Mouse (Mus musculus) intestine, embryonic 15.5 days (tissue): ENCODE results near the gene Tmem136. TPM values are rescaled to one million over a fixed set of nuclear protein-coding genes. Genes with fewer than 3 reads are reported as not detected.

ENCODE experiments used
- ATAC-seq: fragments of 200-750 bp; cut with Nextera tagmentation; 2 replicates; pipeline ENCODE4 v1.8.0; 2017; ENCODE audit warnings: moderate TSS enrichment, moderate library complexity
- H3K27ac ChIP-seq: fragments of 300-500 bp; sonication (generic); 2 replicates; pipeline ENCODE4 v1.5.1; 2015; ENCODE audit warnings: mild to moderate bottlenecking, inconsistent platforms
- H3K27me3 ChIP-seq: fragments of 300-500 bp; sonication (generic); replicated peaks from 2 replicates; pipeline ENCODE4 v1.6.1; 2015; ENCODE audit warnings: inconsistent platforms
- H3K36me3 ChIP-seq: fragments of 300-500 bp; sonication (generic); 2 replicates; pipeline ENCODE4 v1.6.1; 2015; ENCODE audit warnings: inconsistent platforms
- H3K4me1 ChIP-seq: fragments of 300-500 bp; sonication (generic); replicated peaks from 2 replicates; pipeline ENCODE4 v1.6.1; 2015; ENCODE audit warnings: inconsistent platforms
- H3K4me2 ChIP-seq: fragments of 300-500 bp; sonication (generic); replicated peaks from 2 replicates; pipeline ENCODE4 v1.6.1; 2015; ENCODE audit warnings: mild to moderate bottlenecking, inconsistent platforms
- H3K4me3 ChIP-seq: fragments of 300-500 bp; sonication (generic); replicated peaks from 2 replicates; pipeline ENCODE4 v1.5.1; 2015; ENCODE audit warnings: inconsistent platforms
- H3K9ac ChIP-seq: fragments of 300-500 bp; sonication (generic); 2 replicates; pipeline ENCODE4 v1.6.1; 2015; ENCODE audit warnings: inconsistent platforms
- H3K9me3 ChIP-seq: fragments of 300-500 bp; sonication (generic); 2 replicates; pipeline ENCODE4 v1.6.1; 2016; ENCODE audit warnings: inconsistent platforms
- WGBS: fragments of 180-500 bp; shearing (Covaris S2); methylation state at CpG from one replicate; pipeline ENCODE4 v1.1.7; 2015; 5-methylcytosine and 5-hydroxymethylcytosine counted together
- polyA plus RNA-seq: library from polyadenylated mRNA; unstranded; fragments of >200 nt; fragmentation: Nextera tagmentation; extraction: Ambion mirVana; gene quantifications from 2 replicates; pipeline ENCODE4 v1.2.1, GENCODE M21; 2015

Gene Tmem136
- 3.2 and 4.4 TPM in 2 replicates for polyA plus RNA-seq

GRCm38 (mm10) chr9:43116134-43116996 is at the start of gene Tmem136:
Gene Tmem136 (minus strand): TSS chr9:43116570.
- H3K9me3 ChIP-seq: no peaks in the 10 kb centered on the region
- no peak within 1 kb of the TSS for H3K27ac ChIP-seq

GRCm38 (mm10) chr9:43155960-43156359 is 39.6 kb upstream of the Tmem136 start:
- whole genome bisulfite sequencing: 78% methylated on average over 6 of the region's 6 CpGs
- H3K4me1 ChIP-seq: no peaks in the 10 kb centered on the region
- H3K4me2 ChIP-seq: no peak overlapping the region
- no peaks in the 10 kb centered on the region for H3K36me3 ChIP-seq
- no peak overlapping the region for H3K27ac ChIP-seq
- H3K4me3 ChIP-seq: no peak overlapping the region
- H3K9ac ChIP-seq: no peak overlapping the region
- ATAC-seq: no peak
- no peaks in the 10 kb centered on the region for H3K9me3 ChIP-seq
- no peaks in the 10 kb centered on the region for H3K27me3 ChIP-seq

More at GRCm38 (mm10) chr9:43116134-43116996, at the start of gene Tmem136:
- peak; percentile 85 for ATAC-seq
- Histone ChIP-seq H3K4me3 (peak within 1 kb of the TSS; percentile 60), H3K36me3 (no peaks in the 10 kb centered on the region), H3K9ac (peak within 1 kb of the TSS; percentile 71), H3K4me2 (peak within 1 kb of the TSS; percentile 91), H3K27me3 (no peaks in the 10 kb centered on the region), H3K4me1 (peaks cover 10% of the 10 kb centered on the region)
- WGBS: 4% methylated on average over 55 of the region's 55 CpGs

GRCm38 (mm10) chr9:43151779-43152178 is 35.4 kb upstream of the Tmem136 start:
- H3K4me3 ChIP-seq: no peak overlapping the region
- no peak overlapping the region for H3K9ac ChIP-seq
- H3K4me2 ChIP-seq: no peak overlapping the region
- no peaks in the 10 kb centered on the region for H3K27me3 ChIP-seq
- WGBS: 77% methylated on average over 6 of the region's 6 CpGs
- no peak overlapping the region for H3K27ac ChIP-seq
- H3K4me1 ChIP-seq: peaks cover 10% of the 10 kb centered on the region; the same call in 1 of the 2 replicates
- H3K36me3 ChIP-seq: no peaks in the 10 kb centered on the region
- ATAC-seq: no peak
- H3K9me3 ChIP-seq: no peaks in the 10 kb centered on the region

GRCm38 (mm10) chr9:43150957-43151356 is 34.6 kb upstream of the Tmem136 start:
- no peaks in the 10 kb centered on the region for H3K27me3 ChIP-seq
- WGBS: 52% methylated on average over 9 of the region's 9 CpGs
- H3K4me3 ChIP-seq: no peak overlapping the region
- peaks cover 10% of the 10 kb centered on the region; the same call in 1 of the 2 replicates for H3K4me1 ChIP-seq
- no peak overlapping the region for H3K9ac ChIP-seq
- peak; percentile 1; the same call in 1 of the 2 replicates for ATAC-seq
- no peak overlapping the region for H3K4me2 ChIP-seq
- H3K9me3 ChIP-seq: no peaks in the 10 kb centered on the region
- H3K27ac ChIP-seq: no peak overlapping the region
- H3K36me3 ChIP-seq: no peaks in the 10 kb centered on the region

GRCm38 (mm10) chr9:43150075-43150474 is 33.7 kb upstream of the Tmem136 start:
- H3K27me3 ChIP-seq: no peaks in the 10 kb centered on the region
- 26% methylated on average over 10 of the region's 10 CpGs for WGBS
- H3K27ac ChIP-seq: no peak overlapping the region
- no peaks in the 10 kb centered on the region for H3K9me3 ChIP-seq
- H3K4me1 ChIP-seq: peaks cover 10% of the 10 kb centered on the region; the same call in 1 of the 2 replicates
- no peak overlapping the region for H3K9ac ChIP-seq
- no peaks in the 10 kb centered on the region for H3K36me3 ChIP-seq
- H3K4me3 ChIP-seq: no peak overlapping the region
- peak; percentile 94 for ATAC-seq
- peak overlapping the region; percentile 33 for H3K4me2 ChIP-seq

- H3K9me3 ChIP-seq: no peaks in the 10 kb centered on the region
- no peak for ATAC-seq
- H3K36me3 ChIP-seq: no peaks in the 10 kb centered on the region
- H3K4me2 ChIP-seq: no peak overlapping the region
- no peaks in the 10 kb centered on the region for H3K27me3 ChIP-seq
- H3K27ac ChIP-seq: no peak overlapping the region
- H3K4me3 ChIP-seq: no peak overlapping the region
- WGBS: 78% methylated on average over 3 of the region's 3 CpGs
- H3K4me1 ChIP-seq: peaks cover 10% of the 10 kb centered on the region; the same call in 1 of the 2 replicates
- H3K9ac ChIP-seq: no peak overlapping the region
Observed at GRCm38 (mm10) chr9:43149498-43149897, 33.1 kb upstream of the Tmem136 start.

GRCm38 (mm10) chr9:43145196-43145595 is 28.8 kb upstream of the Tmem136 start:
- H3K36me3 ChIP-seq: no peaks in the 10 kb centered on the region
- WGBS: 85% methylated on average over 4 of the region's 4 CpGs
- no peak overlapping the region for H3K4me2 ChIP-seq
- peaks cover 10% of the 10 kb centered on the region; the same call in 1 of the 2 replicates for H3K4me1 ChIP-seq
- no peaks in the 10 kb centered on the region for H3K9me3 ChIP-seq
- ATAC-seq: no peak
- H3K4me3 ChIP-seq: no peak overlapping the region
- no peak overlapping the region for H3K27ac ChIP-seq
- H3K27me3 ChIP-seq: no peaks in the 10 kb centered on the region
- H3K9ac ChIP-seq: no peak overlapping the region

GRCm38 (mm10) chr9:43144206-43144810 is 27.9 kb upstream of the Tmem136 start:
- Histone ChIP-seq H3K4me3 (no peak overlapping the region), H3K36me3 (no peaks in the 10 kb centered on the region), H3K4me1 (peaks cover 1% of the 10 kb centered on the region; the same call in 1 of the 2 replicates), H3K27me3 (no peaks in the 10 kb centered on the region), H3K9ac (no peak overlapping the region), H3K9me3 (no peaks in the 10 kb centered on the region), H3K27ac (no peak overlapping the region), H3K4me2 (no peak overlapping the region)
- ATAC-seq: no peak
- 60% methylated on average over 12 of the region's 12 CpGs for WGBS

- no peak overlapping the region for H3K9ac ChIP-seq
- no peaks in the 10 kb centered on the region for H3K4me1 ChIP-seq
- H3K9me3 ChIP-seq: no peaks in the 10 kb centered on the region
- no peak overlapping the region for H3K27ac ChIP-seq
- no peaks in the 10 kb centered on the region for H3K27me3 ChIP-seq
- WGBS: 5% methylated on average over 4 of the region's 4 CpGs
- no peaks in the 10 kb centered on the region for H3K36me3 ChIP-seq
- no peak overlapping the region for H3K4me3 ChIP-seq
- ATAC-seq: peak; percentile 62; the same call in 1 of the 2 replicates
- H3K4me2 ChIP-seq: no peak overlapping the region
Observed at GRCm38 (mm10) chr9:43141839-43142238, 25.5 kb upstream of the Tmem136 start.

GRCm38 (mm10) chr9:43133525-43133924 is 17.2 kb upstream of the Tmem136 start:
- no peak overlapping the region for H3K9ac ChIP-seq
- H3K4me2 ChIP-seq: no peak overlapping the region
- H3K9me3 ChIP-seq: no peaks in the 10 kb centered on the region
- no peak overlapping the region for H3K4me3 ChIP-seq
- no peaks in the 10 kb centered on the region for H3K27me3 ChIP-seq
- no peaks in the 10 kb centered on the region for H3K4me1 ChIP-seq
- H3K36me3 ChIP-seq: no peaks in the 10 kb centered on the region
- no peak overlapping the region for H3K27ac ChIP-seq
- 80% methylated on average over 3 of the region's 3 CpGs for WGBS
- ATAC-seq: no peak

- H3K36me3 ChIP-seq: no peaks in the 10 kb centered on the region
- H3K4me2 ChIP-seq: no peak overlapping the region
- no peaks in the 10 kb centered on the region for H3K4me1 ChIP-seq
- H3K27ac ChIP-seq: no peak overlapping the region
- H3K27me3 ChIP-seq: no peaks in the 10 kb centered on the region
- ATAC-seq: no peak
- 29% methylated on average over 4 of the region's 4 CpGs for WGBS
- no peak overlapping the region for H3K4me3 ChIP-seq
- no peaks in the 10 kb centered on the region for H3K9me3 ChIP-seq
- no peak overlapping the region for H3K9ac ChIP-seq
Observed at GRCm38 (mm10) chr9:43132380-43132779, 16.0 kb upstream of the Tmem136 start.

GRCm38 (mm10) chr9:43131940-43132339 is 15.6 kb upstream of the Tmem136 start:
- no peak overlapping the region for H3K4me3 ChIP-seq
- H3K36me3 ChIP-seq: no peaks in the 10 kb centered on the region
- no peaks in the 10 kb centered on the region for H3K9me3 ChIP-seq
- no peak overlapping the region for H3K27ac ChIP-seq
- no peak overlapping the region for H3K9ac ChIP-seq
- H3K4me2 ChIP-seq: no peak overlapping the region
- 61% methylated on average over 5 of the region's 5 CpGs for whole genome bisulfite sequencing
- no peaks in the 10 kb centered on the region for H3K27me3 ChIP-seq
- no peaks in the 10 kb centered on the region for H3K4me1 ChIP-seq
- ATAC-seq: no peak
